Mouse (Mus musculus): ENCODE results near the gene Derl3.
"Not testable (repeated sequence)": the region's sequence is repeated elsewhere in the genome, so short reads cannot be mapped to it uniquely, and the experiment has no call there.

The Derl3 gene

DNA sequence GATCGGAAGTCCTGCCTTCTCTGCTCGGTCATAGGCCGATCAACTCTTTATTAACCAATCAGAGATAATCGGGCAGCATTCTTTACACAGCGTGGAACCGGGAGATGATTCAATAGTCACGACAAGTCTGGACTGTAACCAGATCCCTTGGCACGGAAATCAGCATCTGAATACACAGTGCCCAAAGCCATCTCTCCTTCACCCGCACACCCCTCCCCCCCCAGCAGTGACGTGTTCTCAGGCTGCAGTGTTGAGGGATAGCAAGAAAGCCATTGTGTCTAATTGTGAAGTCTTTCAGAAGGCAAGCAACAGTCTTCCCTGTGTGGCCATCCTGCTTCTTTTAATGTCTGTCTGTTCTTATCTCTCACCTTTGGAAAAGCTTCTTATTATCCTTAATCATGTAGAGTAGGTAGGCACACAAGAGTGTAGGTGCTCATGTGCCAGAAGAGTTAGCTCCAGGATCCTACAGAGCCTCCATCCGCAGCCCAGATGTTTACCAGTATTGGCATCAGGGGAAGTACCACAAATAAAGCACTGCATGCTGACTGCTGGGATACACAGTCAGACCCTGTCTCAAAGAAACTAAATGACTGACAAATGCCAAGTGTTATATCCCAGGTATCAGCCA is 20.2 kb upstream of the Derl3 start:
- no peak for DNase-seq (ENCODE audit: low spot score in 2 of 2)

DNA sequence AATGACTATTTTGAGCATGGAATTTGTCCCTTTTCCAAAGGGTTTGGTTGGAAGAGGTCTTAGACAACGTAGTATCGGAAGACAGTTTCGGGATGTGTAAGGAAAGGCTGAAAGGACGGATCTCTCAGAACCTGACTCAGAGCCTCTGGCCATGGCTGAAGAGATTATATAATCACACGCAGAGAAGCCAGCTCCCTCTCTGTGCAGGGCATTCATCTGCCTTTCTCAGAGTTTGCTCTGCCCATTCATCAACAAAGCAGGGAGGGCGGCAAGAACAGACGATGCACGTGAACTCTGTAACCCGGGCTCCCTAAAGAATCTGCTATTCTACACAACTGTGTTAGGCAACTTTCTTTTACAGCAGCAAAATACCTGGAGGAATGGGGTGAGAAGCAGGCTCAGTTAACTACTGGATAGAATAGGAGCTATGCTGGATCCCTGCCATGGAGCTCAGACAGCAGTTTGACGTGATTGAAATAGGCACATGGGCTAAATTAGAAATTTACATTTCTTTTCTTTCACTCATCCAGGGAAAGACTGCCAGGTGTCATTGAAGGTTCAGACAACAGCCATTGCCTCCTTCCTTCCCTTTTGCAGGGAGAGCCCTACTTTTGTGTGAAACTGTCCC is 19.6 kb upstream of the Derl3 start:
- no peak for DNase-seq (ENCODE audit: low spot score in 2 of 2)

DNA sequence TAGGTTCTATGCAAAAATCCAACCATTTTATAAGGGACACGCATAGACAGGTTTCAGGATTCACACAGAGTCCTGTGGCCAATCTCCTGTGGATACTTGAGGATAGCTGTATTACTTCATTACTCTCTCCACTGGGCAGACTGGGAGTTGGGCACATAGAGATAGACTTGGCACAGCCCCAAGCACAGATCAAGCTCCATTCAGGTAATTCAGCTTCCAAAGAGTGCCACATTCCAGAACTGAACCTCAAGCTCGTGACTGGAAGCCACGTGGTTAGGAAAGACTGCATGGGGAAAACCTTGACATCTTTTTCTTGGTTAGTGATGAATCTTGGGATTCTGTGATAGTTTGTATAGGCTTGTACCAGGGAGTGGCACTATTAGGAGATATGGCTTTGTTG is 14.4 kb upstream of the Derl3 start:
- no peak for DNase-seq (ENCODE audit: low spot score in 2 of 2)

DNA sequence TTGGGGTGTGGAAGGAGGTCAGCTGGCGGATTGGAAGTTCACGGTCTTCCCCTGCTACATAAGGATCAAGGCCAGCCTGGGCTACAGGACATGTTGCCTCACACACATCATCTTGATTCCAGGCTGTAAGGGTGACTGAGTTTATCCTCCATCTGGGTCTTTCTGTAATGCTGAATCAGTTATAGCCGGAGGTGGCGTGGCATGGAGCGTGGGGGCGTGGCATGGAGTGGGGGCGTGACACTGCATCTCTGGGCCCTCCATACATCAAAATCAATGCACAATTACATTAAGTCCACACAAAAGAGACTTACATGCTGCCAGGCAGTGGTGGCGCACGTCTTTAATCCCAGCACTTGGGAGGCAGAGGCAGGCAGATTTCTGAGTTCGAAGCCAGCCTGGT is 12.9 kb upstream of the Derl3 start:
- no peak for DNase-seq (ENCODE audit: low spot score in 2 of 2)

DNA sequence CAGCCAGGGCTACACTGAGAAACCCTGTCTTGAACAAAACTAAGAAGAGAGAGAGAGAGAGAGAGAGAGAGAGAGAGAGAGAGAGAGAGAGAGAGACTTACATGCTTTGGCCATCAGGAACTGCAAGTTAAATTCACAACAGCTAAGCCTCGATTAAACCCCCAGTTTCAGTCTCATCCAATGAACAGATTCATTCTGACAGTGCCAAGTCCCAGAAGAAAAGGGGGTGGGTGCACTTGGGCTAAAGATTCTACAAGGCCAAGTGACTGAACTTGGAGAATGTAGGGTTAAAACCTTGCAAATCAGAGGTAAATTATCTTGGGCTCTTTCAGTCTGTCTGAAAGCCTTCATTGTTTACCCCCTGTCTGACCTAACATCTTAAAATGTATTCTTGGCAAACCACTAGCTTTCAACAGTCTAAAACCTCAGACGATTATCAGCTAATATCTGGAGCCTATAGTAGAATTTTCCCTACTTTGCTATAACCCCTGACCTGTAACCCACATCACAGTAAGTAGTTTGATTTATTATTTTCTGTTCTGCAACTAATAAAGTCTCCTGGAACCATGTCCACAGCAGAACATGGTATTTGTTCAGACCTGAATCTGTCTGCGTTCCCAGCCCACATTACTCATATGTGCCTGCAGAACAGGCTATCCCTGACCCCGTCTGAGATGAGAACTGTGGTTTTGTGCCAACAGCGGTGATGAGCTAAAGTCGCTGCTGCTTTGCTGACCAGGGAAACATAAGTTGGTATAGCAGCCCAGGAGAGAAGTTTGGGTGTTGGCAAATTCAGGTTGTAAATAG is 12.2 kb upstream of the Derl3 start:
- DNase-seq (ENCODE audit: low spot score in 2 of 2) = no peak

DNA sequence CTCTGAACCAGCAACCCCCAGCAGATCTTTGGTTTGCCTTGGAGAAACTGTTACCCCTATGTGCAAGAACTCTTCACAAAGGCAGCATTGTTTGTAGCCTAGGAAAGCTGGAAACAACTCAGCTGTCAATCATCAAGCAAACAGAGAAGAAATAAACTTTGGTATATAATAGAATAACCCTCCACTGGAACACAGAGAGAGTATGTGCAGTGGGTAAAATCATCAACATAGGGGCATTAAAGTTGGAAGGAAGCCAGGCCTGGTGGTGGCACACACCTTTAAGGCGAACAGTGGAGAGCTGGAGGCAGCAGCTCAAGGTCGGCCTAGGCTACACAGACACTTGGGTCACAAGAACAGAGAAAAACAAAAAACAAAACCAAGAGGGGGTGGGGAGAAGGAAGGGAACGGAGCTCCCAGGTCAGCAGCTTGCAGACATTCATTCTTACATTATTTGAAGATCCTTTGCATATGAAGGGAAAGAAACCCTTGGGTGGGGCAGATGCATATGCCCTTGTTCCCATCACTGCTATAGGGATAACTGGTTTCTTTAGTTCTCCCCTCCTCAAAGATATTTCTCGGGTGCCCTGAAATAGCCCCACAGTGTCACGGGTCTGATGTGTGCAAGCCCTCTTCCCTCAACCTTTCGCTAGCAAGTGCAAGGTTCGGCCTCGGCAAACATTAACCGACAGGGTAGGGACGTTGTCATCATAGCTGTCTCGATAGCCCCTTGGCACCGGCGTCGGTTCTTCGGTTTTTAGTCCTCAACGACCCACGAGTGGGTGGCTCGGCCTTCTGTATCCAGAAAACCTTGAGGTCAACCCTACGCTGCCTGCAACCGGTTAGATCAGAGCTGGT is 11.4 kb upstream of the Derl3 start:
- no peak for DNase-seq (ENCODE audit: low spot score in 2 of 2)

DNA sequence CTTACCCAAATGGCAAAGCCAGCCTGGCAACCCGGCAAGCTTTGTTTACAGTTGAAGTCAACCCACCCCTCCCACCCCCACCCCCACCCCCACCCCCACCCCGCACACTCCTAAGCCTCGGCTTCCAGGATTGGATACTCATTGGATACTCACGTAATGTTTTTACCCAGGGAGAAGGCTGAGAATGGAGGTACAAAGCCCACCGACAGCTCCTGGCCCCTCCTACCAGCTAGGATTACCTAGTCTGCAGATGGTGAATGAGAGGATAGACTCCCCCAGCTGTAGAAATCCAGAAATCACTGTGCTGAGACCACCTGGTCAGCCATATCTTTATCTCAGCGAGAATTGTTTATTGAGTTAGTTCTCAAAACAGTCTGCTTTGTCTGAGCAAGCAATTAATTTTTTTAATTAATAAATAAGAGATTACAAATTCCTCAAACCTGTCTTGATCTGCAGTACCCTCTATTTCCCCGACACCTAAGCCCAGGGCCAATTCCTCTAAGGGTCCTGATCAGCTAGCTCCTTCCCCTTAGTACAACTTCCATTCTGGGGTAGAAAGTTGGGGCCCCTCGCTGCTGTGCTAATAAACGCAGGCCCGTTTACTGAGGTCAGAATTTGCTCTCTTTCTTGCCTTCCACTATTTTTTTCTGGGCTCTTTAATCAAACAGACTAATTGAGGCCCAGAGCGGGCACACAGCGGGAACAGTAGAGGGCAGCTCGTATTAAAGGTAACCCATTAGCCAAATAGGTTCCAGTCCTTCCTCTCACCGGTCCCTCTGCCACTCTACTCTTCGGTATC is 10.6 kb upstream of the Derl3 start:
- no peak for DNase-seq (ENCODE audit: low spot score in 2 of 2)

DNA sequence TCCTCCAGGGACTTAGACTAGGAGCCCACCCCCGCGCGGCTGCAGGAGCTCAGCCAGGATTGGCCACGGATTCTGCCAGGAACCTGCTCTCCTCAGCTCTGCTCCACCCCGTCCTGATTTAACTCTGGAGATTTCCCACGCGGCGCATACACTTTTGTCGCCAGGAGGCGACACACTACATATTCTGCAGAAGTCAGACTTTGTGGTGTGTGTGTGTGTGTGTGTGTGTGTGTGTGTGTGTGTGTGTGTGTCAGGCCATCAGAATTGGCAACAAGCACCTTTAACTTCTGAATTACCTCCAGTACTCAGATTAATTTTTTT is 10.0 kb upstream of the Derl3 start:
- peak; percentile 19 to 63 for DNase-seq (ENCODE audit: low spot score in 2 of 2)

DNA sequence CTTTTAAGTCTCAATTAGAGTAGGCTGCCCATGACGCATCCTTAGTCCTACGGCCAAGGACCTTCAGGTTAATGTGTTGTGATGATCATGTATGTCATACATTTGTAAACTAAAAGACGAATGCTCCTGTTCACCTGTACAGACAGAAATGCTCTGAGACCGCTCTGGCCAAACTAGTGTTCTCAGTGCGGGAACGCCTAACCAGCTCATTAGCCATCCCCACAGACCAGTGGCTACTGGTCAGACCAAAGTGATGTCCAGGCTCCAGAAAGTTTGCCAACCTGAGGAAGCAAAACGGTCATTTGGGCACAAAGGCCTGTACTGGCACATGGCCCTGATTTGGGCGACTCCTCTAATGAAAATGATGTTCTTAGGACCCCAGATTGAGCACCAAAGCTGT is 8.5 kb upstream of the Derl3 start:
- no peak for DNase-seq (ENCODE audit: low spot score in 2 of 2)

DNA sequence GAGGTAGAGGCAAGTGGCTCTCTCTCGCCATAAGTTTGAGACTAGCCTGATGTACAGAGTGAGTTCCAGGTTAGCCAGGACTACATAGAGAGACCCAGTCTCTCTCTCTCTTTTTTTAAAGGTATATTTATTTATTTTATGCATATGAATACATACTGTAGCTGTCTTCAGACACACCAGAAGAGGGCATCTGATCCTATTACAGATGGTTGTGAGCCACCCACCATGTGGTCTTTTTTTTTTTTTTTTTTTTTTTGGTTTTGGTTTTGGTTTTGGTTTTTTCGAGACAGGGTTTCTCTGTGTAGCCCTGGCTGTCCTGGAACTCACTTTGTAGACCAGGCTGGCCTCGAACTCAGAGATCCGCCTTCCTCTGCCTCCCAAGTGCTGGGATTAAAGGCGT is 5.7 kb upstream of the Derl3 start:
- DNase-seq (ENCODE audit: low spot score in 2 of 2) = not testable (repeated sequence)

DNA sequence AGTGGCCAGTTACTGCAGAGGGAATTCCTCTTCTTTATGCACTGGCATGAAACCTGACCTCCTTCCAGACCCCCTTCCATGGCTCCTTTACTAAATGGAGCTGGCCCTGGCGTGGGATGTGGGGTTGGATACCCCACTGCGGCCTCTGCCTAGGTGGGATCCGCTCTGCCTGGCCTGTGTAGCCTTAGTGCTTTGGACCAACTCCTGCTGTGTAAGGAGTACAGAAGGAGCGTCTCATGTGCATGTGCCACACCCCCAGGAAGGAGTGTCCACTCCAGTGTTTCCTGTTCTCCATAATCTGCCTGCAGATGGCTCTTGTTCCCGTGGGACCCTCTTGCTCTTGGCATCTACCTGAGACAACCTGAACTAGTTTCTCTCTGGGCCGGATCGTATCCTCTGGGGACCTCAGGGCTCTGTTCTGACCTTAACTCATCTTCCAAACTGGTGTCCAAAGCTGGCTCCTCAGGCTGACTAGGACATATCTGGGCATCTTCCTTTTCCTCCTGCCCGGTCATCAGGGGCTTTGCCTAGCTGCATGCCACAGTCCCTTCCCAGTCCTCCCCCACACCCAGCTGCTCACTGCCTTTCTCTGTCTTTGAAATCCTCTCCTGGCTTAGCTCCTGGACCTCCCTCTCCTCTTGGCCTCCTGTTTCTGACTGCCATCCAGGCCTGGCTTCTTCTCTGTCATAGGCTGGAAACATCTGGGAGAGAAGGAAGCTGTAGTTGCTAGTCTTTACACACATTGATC is 3.6 kb upstream of the Derl3 start:
- no peak for DNase-seq (ENCODE audit: low spot score in 2 of 2)

DNA sequence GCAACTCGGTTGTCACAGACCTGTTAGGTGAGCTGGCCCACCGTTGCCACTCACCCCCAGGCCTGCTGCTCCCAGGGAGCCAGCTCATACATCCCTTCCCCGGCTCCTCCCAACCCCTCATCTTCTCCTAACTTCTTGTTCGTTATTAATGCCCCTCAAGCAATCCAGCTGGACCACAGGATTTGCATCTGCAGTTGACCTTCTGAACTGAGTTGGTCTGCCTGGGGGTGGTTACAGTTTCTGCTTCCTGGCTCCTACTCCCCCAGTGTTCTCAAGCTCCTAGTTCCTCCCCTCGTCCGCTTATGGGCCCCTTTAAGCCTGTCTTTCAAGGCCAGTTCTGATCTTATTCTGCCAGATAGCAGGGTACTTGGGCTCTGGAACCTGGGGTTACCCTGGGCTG is 1.4 kb downstream of the Derl3 start:
- DNase-seq (ENCODE audit: low spot score in 2 of 2) = no peak

DNA sequence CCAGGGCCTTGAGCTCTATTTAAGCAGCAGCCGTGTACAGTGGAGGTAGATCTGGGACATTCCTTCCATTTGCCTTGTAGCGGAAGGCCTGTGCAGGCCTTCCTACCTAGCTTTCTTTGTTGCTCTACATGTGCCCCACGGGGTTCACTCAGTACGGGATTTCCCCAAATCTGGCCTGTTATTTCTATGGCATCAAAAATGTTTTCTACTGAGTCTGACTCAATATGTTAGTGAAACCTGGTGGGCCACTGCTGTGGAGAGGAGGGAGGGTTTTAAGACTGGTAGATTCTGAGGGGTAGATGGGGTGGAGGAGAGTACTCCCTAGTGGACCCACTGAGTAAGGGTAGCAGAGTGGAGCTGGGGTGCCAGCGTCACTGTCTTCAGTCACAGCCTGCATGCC is 2.5 kb downstream of the Derl3 start:
- no peak for DNase-seq (ENCODE audit: low spot score in 2 of 2)

DNA sequence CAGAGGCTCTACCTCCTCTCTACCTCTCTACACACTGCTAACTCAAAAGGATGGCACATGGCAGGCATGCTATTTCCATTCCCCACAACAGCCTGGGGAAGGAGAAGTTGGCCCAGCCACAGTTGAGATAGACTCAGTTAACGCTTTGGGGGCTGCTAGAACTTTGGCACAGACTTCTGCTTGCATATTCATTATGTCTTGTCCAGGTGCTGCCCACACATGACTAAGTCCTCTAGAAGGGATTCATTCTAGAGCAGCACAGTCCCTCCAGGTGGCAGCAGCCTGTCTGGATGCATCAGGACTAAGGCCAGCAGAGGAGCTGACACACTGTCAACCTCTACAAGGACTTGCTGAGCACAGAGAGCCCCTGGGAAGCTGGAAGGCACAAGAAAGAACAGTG is 3.0 kb downstream of the Derl3 start:
- no peak for DNase-seq (ENCODE audit: low spot score in 2 of 2)

DNA sequence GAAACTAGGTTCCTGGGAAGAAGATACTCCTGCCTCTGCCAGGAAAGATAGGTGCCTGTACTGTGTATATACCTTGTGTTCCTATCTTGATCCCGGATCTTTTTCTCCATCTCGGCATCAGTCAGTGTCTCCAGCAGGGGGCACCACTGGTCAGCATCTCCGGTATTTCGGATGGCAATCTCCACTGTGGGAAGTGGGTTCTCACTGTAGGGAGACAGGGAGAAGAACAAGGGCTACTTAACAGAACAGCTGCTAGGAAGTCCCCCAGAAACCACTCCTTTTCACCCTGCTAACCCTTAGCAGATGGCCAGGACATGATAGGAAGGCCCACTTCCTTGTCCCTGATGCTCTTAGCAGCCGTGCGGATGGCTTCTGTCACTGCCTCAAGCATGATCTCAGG is 4.2 kb downstream of the Derl3 start:
- peak; percentile 20 to 44 for DNase-seq (ENCODE audit: low spot score in 2 of 2)

DNA sequence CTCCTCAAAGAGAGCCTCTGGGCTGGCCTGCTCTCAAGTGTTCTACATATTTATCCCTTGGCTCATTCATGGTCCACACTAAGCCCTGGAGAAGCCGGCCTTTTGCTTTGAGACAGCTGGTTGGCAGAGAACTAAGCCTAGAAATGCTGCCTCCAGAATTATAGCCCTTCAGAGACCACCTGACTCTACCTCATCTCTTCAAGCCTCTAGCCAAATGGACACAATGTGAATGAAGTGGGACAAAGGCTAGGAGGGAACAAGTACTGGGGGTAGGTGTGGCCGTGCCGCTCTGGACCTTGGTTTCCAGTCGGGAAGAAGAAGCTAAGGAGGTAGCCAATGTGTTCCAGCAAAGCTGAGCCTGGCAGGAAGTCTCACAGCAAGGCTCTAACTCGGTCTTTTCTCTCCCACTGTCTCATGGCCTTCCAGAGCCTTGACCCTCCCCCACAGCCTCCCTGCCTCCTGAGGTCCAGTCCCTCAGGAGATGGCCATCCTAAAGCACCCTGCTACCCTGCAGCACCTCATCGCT is 4.9 kb downstream of the Derl3 start:
- DNase-seq (ENCODE audit: low spot score in 2 of 2) = no peak

DNA sequence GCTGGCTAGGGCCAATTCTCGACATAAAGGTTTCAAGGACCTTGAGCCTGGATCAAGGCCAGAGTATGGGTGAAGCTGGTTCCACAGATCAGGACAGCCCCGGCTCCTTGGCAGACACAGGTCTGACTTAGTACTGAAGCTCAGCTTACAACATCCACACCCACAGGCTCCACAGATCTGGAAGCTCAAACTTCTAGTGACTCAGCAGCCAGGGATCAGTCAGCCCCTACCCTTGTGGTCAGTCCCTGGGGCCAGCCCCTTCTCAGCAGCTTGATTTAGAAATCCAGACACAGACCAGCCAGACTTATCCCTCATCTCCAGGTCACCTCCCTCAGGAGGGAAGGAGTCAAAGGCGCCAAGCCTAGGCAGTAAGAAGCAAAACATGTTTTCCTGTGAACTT is 5.6 kb downstream of the Derl3 start:
- no peak for DNase-seq (ENCODE audit: low spot score in 2 of 2)

DNA sequence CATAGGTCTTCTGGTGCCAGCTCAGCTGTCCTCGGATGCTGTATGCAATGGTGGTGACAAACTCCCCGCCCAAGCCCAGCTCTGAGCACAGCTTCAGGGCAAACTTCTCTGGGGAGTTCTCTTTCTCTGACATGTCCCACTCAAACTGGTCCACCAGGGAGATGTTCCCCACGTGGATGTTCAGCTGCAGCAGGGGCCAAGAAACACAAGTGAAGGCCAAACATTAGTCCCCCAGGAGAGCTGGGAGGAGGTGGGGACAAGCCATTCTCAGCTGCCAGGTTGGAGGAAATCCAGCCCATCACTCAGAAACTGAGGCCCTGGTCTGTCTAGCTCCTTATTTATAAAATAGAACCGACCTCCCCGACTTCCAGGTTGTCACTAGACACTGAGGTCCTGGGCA is 11.2 kb downstream of the Derl3 start:
- no peak for DNase-seq (ENCODE audit: low spot score in 2 of 2)

DNA sequence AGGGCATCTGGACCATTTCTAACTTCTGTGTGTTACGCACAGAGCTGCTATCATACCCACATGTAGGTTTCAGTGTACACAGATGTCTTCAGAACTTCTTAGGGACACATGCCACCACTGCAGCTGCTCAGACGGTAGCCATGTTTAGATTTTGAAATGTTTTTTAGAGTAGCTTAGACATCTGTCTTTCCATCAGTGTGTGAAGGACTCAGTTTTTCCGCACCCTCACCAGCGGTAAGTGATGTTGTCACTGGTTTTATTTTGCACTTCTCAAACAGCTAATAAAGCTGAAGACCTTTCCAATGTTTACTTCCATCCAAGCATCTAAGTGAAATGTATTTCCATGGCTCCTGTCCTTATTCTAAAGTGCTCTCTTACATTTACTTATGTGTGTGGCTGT is 13.7 kb downstream of the Derl3 start:
- no peak for DNase-seq (ENCODE audit: low spot score in 2 of 2)

DNA sequence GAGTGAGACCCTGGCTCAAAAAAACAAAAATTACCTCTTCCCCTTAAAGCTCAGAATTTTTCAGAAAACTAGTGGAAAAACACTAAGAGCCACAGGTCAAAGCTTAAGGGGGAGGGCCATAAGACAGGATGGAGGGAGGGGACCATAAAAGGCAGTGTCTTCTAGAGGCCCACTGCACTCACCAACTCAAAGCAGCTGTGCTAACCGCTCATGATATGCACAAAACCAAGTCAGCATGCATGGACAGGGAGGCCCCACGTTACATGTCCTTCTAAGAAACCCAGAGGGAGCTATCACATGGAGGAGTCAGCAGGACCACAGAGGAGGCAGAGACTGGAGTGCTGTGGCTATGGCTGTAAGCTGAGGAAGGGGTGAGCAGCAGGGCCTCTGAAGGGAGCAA is 17.5 kb downstream of the Derl3 start:
- DNase-seq (ENCODE audit: low spot score in 2 of 2) = no peak

Measured in spleen, postnatal 14 days (tissue).